Mouse (Mus musculus) liver, adult 2 months (tissue): Measurements from ENCODE around the gene Emilin2. TPM values are rescaled to one million over a fixed set of nuclear protein-coding genes. Genes with fewer than 3 reads are reported as not detected.

Experiments
- DNase-seq: peaks from one replicate; pipeline ENCODE4 v3.0.0-alpha.2; 2011; ENCODE audit warnings: low read depth, low spot score; ENCODE audit errors: extremely low read depth
- H3K27ac ChIP-seq: fragments of 200-500 bp; replicated peaks from 2 replicates; pipeline ENCODE4 v1.5.1; 2012; ENCODE audit warnings: low read depth, mild to moderate bottlenecking, control low read depth, inconsistent platforms, low read length; ENCODE audit not compliant: insufficient read depth
- H3K27me3 ChIP-seq: fragments of 200-500 bp; 2 replicates; pipeline ENCODE4 v1.6.1; 2012; ENCODE audit warnings: mild to moderate bottlenecking, moderate library complexity, low read length, inconsistent platforms; ENCODE audit not compliant: control insufficient read depth, insufficient read depth
- H3K36me3 ChIP-seq: fragments of 200-500 bp; 2 replicates; pipeline ENCODE4 v1.6.1; 2012; ENCODE audit warnings: low read length, inconsistent platforms; ENCODE audit not compliant: control insufficient read depth, insufficient read depth
- H3K4me1 ChIP-seq: fragments of 200-500 bp; 2 replicates; pipeline ENCODE4 v1.6.1; 2011; ENCODE audit warnings: low read length; ENCODE audit not compliant: control insufficient read depth, insufficient read depth
- H3K4me3 ChIP-seq: fragments of 200-500 bp; 2 replicates; pipeline ENCODE4 v1.5.1; 2011; ENCODE audit warnings: low read depth, mild to moderate bottlenecking, control low read depth, low read length, moderate library complexity; ENCODE audit not compliant: insufficient read depth
- H3K79me2 ChIP-seq: fragments of 200-500 bp; 2 replicates; pipeline ENCODE4 v1.6.1; 2012; ENCODE audit warnings: inconsistent platforms, mild to moderate bottlenecking, low read length, moderate library complexity; ENCODE audit not compliant: control insufficient read depth, insufficient read depth
- H3K9ac ChIP-seq: fragments of 200-500 bp; 2 replicates; pipeline ENCODE4 v1.6.1; 2012; ENCODE audit warnings: low read depth, mild to moderate bottlenecking, control low read depth, inconsistent platforms, low read length
- CTCF ChIP-seq: fragments of 200-500 bp; IDR thresholded peaks from 2 replicates; pipeline ENCODE4 v1.5.1; 2011; ENCODE audit warnings: low read depth, low read length, control low read depth
- POLR2A ChIP-seq: fragments of 200-500 bp; IDR thresholded peaks from 2 replicates; pipeline ENCODE4 v1.6.1; 2011; ENCODE audit warnings: low read length, control low read depth; ENCODE audit not compliant: insufficient read depth; ENCODE audit errors: extremely low read depth
- whole genome bisulfite sequencing: fragments of 180-500 bp; shearing (Covaris S2); methylation state at CpG from one replicate; pipeline ENCODE4 v1.1.7; 2018; 5-methylcytosine and 5-hydroxymethylcytosine counted together
- polyA plus RNA-seq: library from polyadenylated mRNA; depleted of rRNA; stranded (reverse); fragments of >200 nt; gene quantifications from 2 replicates; pipeline ENCODE4 v1.2.3, GENCODE M21; 2012
- total RNA-seq: library from RNA; depleted of rRNA; stranded (reverse); fragments of >200 nt; gene quantifications from 2 replicates; pipeline ENCODE4 v1.2.3, GENCODE M21; 2014

Emilin2 gene
- total and polyA plus RNA-seq, 2 experiments, result 1.1 to 1.7 TPM

DNA sequence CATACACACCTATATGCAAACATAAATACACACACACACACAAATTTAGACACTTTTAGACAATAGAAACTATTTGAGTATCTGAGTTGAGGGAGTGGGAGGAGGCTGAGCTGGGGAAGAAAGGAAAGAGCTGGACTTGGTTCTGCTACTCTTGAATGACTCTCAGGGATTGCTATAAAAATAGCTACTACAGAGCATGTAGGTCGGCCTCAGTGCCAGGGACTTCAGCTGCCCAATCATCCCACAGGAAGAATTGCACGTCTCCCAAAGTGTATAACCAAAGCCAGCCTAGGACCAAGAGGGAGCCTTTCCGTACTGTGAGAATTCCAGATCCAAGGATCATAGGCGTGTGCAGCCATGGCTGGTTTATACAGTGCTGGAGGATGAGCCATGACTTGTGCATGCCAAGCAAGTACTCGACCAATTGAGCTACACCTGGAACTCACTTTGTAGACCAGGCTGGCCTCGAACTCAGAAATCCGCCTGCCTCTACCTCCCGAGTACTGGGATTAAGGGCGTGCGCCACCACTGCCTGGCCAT, 4.5 kb downstream of the Emilin2 start:
- TF ChIP-seq CTCF (no peak), POLR2A (no peak)
- DNase-seq, result no peak
- H3K79me2 ChIP-seq, result no peaks in the 10 kb centered on the region
- H3K27ac ChIP-seq, result no peak overlapping the region
- no peaks in the 10 kb centered on the region for H3K4me1 ChIP-seq
- H3K27me3 ChIP-seq, result peaks cover 18% of the 10 kb centered on the region; the same call in 1 of the 2 replicates
- no peak overlapping the region for H3K9ac ChIP-seq
- H3K36me3 ChIP-seq, result no peaks in the 10 kb centered on the region
- H3K4me3 ChIP-seq, result no peak overlapping the region
- WGBS, result 91% methylated on average over 10 of the region's 10 CpGs

DNA sequence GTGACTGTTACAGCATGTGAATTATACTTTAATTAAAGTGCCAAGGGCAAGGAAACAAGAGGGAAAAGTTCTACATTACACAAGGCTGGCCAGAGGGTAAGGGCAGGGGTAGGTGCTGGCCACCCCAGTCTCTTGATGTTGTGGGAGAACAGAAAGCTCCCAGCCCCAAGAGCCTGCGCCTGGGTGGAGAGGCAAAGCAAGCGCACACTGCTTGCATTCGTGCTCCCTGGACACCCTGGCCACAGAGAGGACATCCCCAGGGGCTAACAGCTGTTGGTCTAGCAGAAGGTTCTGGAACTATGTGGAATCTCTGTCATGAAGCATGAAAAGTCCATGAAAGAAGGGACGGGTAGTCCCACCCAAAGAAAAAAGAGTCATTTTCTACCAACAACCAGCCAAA, 5.1 kb downstream of the Emilin2 start:
- 87% methylated on average over 4 of the region's 4 CpGs for WGBS
- Histone ChIP-seq H3K4me3 (no peak overlapping the region), H3K4me1 (no peaks in the 10 kb centered on the region), H3K27me3 (peaks cover 15% of the 10 kb centered on the region; the same call in 1 of the 2 replicates), H3K79me2 (no peaks in the 10 kb centered on the region), H3K9ac (no peak overlapping the region), H3K36me3 (no peaks in the 10 kb centered on the region), H3K27ac (no peak overlapping the region)
- TF ChIP-seq CTCF (no peak), POLR2A (no peak)
- DNase-seq, result no peak

DNA sequence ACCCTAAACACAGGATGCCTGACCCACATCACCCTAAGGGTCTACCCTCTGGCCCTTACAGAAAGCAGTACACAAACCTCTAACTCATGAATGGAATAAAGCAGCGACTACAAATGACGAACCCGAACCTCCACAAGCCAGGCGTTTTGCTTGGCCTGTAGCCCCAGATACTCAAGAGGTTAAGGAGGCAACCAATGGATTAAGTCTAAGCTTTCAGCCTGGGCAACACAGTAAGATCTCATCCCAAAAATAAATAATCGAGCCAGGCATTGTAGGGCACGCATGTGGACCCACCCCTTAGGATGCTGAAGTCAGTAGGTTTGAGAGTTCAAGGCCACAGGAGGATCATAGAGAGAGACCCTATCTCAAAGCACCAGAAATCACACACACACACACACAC, 5.7 kb downstream of the Emilin2 start:
- Histone ChIP-seq H3K27ac (no peak overlapping the region), H3K27me3 (peaks cover 9% of the 10 kb centered on the region; the same call in 1 of the 2 replicates), H3K79me2 (no peaks in the 10 kb centered on the region), H3K9ac (no peak overlapping the region), H3K4me1 (no peaks in the 10 kb centered on the region), H3K36me3 (no peaks in the 10 kb centered on the region), H3K4me3 (no peak overlapping the region)
- 89% methylated on average over 6 of the region's 6 CpGs for WGBS
- DNase-seq, result no peak
- TF ChIP-seq POLR2A (no peak), CTCF (no peak)

DNA sequence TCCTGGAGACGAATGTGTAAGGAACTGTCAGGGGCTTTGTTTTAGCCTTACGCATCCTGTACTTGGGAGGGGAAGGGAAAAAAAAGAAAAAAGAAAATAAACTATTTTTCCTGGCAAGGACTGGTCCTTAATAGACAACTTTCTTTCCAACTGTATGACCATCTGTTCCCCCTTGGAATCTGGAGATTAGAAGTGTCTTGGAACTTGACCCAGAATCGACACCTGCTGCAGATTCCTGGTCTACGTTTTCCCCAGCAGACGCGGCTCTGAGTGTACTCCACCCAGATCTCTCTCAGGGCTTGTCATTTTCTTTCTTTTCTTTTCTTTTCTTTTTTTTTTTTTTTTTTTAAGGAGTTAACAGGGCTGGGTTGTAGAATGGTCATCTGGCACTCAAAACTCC, 8.3 kb downstream of the Emilin2 start:
- DNase-seq, result no peak
- TF ChIP-seq POLR2A, result no peak
- TF ChIP-seq CTCF, result no peak
- Histone ChIP-seq H3K79me2 (no peaks in the 10 kb centered on the region), H3K27ac (no peak overlapping the region), H3K36me3 (no peaks in the 10 kb centered on the region), H3K4me3 (no peak overlapping the region), H3K9ac (no peak overlapping the region), H3K4me1 (no peaks in the 10 kb centered on the region), H3K27me3 (no peaks in the 10 kb centered on the region)
- 83% methylated on average over 6 of the region's 6 CpGs for WGBS

DNA sequence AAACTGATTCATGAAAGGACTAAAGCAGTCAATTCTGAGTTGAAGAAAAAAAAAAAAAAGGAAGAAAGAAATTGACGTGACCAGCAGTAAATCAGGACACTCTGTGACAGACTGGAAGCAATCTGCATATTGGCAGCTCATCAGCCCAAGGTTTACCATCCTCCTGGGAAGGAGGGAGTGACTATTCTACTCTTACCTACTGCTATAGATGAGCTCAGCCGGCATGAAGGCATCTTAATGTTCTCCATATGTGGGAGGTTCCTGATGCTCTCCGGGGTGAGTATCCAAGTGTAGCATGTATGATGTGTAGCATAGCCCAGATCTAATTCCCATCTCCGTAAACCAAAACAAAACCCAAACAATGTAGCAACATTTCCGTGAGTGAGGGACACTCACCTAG, 10.4 kb downstream of the Emilin2 start:
- DNase-seq, result no peak
- H3K4me1 ChIP-seq, result no peaks in the 10 kb centered on the region
- no peak overlapping the region for H3K27ac ChIP-seq
- H3K27me3 ChIP-seq, result no peaks in the 10 kb centered on the region
- H3K4me3 ChIP-seq, result no peak overlapping the region
- H3K9ac ChIP-seq, result no peak overlapping the region
- no peaks in the 10 kb centered on the region for H3K36me3 ChIP-seq
- 82% methylated on average over 5 of the region's 5 CpGs for WGBS
- no peaks in the 10 kb centered on the region for H3K79me2 ChIP-seq
- TF ChIP-seq POLR2A, result no peak
- no peak for TF ChIP-seq CTCF

DNA sequence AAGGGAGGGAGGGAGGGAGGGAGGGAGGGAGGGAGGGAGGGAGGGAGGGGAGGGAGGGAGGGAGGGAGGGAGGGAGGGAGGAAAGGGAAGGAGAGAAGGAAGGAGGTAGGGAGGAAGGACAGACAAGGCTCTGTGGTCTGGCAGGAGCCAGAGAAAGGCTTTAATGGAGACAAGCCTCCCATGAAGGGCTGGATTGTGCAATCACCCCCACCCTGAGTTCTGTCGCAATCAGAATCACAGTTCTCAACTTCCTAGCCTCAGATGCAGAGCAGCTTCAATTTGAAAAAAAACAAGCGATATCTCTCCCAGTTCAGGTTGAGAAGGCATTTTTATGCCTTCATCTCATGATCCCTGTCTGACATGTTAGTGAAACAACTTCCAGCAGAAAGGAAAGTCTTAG, 11.4 kb downstream of the Emilin2 start:
- Histone ChIP-seq H3K27ac (no peak overlapping the region), H3K79me2 (no peaks in the 10 kb centered on the region), H3K9ac (no peak overlapping the region), H3K36me3 (no peaks in the 10 kb centered on the region), H3K27me3 (no peaks in the 10 kb centered on the region), H3K4me1 (no peaks in the 10 kb centered on the region), H3K4me3 (no peak overlapping the region)
- peak; percentile 64 for DNase-seq
- TF ChIP-seq POLR2A (no peak), CTCF (no peak)
- WGBS, result 14% methylated on average over 2 of the region's 2 CpGs
